Mouse (Mus musculus) spleen, postnatal 10 days (tissue): ENCODE data around the gene Gm44965.

Experiments used
- DNase-seq, 2 experiments: peaks; one replicate each; pipeline ENCODE4 v3.0.0; 2021 to 2022; ENCODE audit warnings: low spot score in 2 of 2

Gm44965 gene

GRCm38 (mm10) chr6:48666159-48666586, 72.4 kb downstream of the Gm44965 start:
- no peak for DNase-seq

GRCm38 (mm10) chr6:48668022-48668421, 74.3 kb downstream of the Gm44965 start:
- no peak for DNase-seq
